Mouse (Mus musculus): Measurements from ENCODE around the gene Gjd3.

Gene Gjd3

GRCm38 (mm10) chr11:98979356-98979755 lies 3.5 kb downstream of the Gjd3 start:
- no peak for DNase-seq

GRCm38 (mm10) chr11:98978526-98979148 lies 4.2 kb downstream of the Gjd3 start:
- peak in 1 of 2 experiments; percentile 28 for DNase-seq

- DNase-seq: peak; percentile 72 to 82
Observed at GRCm38 (mm10) chr11:98974871-98975719, 7.7 kb downstream of the Gjd3 start.

GRCm38 (mm10) chr11:98974213-98974612 lies 8.6 kb downstream of the Gjd3 start:
- no peak for DNase-seq

- DNase-seq: peak; percentile 43 to 65
Observed at GRCm38 (mm10) chr11:98973584-98973983, 9.2 kb downstream of the Gjd3 start.

- DNase-seq: no peak
Observed at GRCm38 (mm10) chr11:98972801-98973360, 9.9 kb downstream of the Gjd3 start.

GRCm38 (mm10) chr11:98972215-98972614 lies 10.6 kb downstream of the Gjd3 start:
- peak; percentile 84 to 92 for DNase-seq

- DNase-seq: peak; percentile 68 to 83
Observed at GRCm38 (mm10) chr11:98971316-98972031, 11.3 kb downstream of the Gjd3 start.

- DNase-seq: peak in 1 of 2 experiments; percentile 17
Observed at GRCm38 (mm10) chr11:98970191-98970925, 12.5 kb downstream of the Gjd3 start.

GRCm38 (mm10) chr11:98969496-98969927 lies 13.3 kb downstream of the Gjd3 start:
- DNase-seq: peak; percentile 28 to 48

- peak in 1 of 2 experiments; percentile 29 for DNase-seq
Observed at GRCm38 (mm10) chr11:98968716-98969495, 13.9 kb downstream of the Gjd3 start.

- DNase-seq: peak; percentile 22 to 53
Observed at GRCm38 (mm10) chr11:98968079-98968478, 14.7 kb downstream of the Gjd3 start.

- DNase-seq: peak; percentile 77 to 89
Observed at GRCm38 (mm10) chr11:98966499-98967141, 16.2 kb downstream of the Gjd3 start.

GRCm38 (mm10) chr11:98965416-98966077 lies 17.3 kb downstream of the Gjd3 start:
- peak; percentile 24 to 55 for DNase-seq

GRCm38 (mm10) chr11:98964616-98965415 lies 18.0 kb downstream of the Gjd3 start:
- DNase-seq: peak; percentile 21 to 39

GRCm38 (mm10) chr11:98964201-98964615 lies 18.6 kb downstream of the Gjd3 start:
- DNase-seq: peak in 1 of 2 experiments; percentile 23

- peak; percentile 93 to 98 for DNase-seq
Observed at GRCm38 (mm10) chr11:98963191-98964021, 19.4 kb downstream of the Gjd3 start.

GRCm38 (mm10) chr11:98962421-98963095 lies 20.3 kb downstream of the Gjd3 start:
- peak; percentile 34 to 43 for DNase-seq
